Mouse (Mus musculus) cerebellum, postnatal 10 days (tissue): ENCODE results near the gene Nudc.
"Not testable (repeated sequence)": the region's sequence is repeated elsewhere in the genome, so short reads cannot be mapped to it uniquely, and the experiment has no call there.

Experiments
- DNase-seq, 2 experiments: peaks; one replicate each; pipeline ENCODE4 v3.0.0; 2021; ENCODE audit warnings: mixed read lengths in 2 of 2

Nudc gene

GRCm38 (mm10) chr4:133536081-133536480, 9.7 kb downstream of the Nudc start:
- no peak for DNase-seq

GRCm38 (mm10) chr4:133532777-133533176, 13.0 kb downstream of the Nudc start:
- no peak for DNase-seq

- no peak for DNase-seq
These were observed 18.0 kb downstream of the Nudc start for GRCm38 (mm10) chr4:133527788-133528187.

- DNase-seq, result no peak
These were observed 24.3 kb downstream of the Nudc start for GRCm38 (mm10) chr4:133521502-133521901.

GRCm38 (mm10) chr4:133519369-133519665, 26.5 kb downstream of the Nudc start:
- peak; percentile 49 to 52 for DNase-seq

- no peak for DNase-seq
These were observed 27.0 kb downstream of the Nudc start, which contains the start of gene Kdf1 for GRCm38 (mm10) chr4:133518601-133519368. Kdf1 (plus strand) TSS chr4:133518963.

GRCm38 (mm10) chr4:133512972-133513371, 32.8 kb downstream of the Nudc start:
- peak; percentile 90 to 92 for DNase-seq

- not testable (repeated sequence) for DNase-seq
These were observed 33.3 kb downstream of the Nudc start for GRCm38 (mm10) chr4:133512511-133512910.

- peak in 1 of 2 experiments; percentile 44 for DNase-seq
These were observed 34.7 kb downstream of the Nudc start for GRCm38 (mm10) chr4:133511050-133511449.

GRCm38 (mm10) chr4:133508990-133509389, 36.8 kb downstream of the Nudc start:
- peak; percentile 92 to 95 for DNase-seq

- DNase-seq, result peak in 1 of 2 experiments; percentile 7
These were observed 39.2 kb downstream of the Nudc start for GRCm38 (mm10) chr4:133506573-133506972.

- DNase-seq, result peak; percentile 44 to 54
These were observed 40.9 kb downstream of the Nudc start for GRCm38 (mm10) chr4:133504755-133505485.

GRCm38 (mm10) chr4:133504300-133504699, 41.5 kb downstream of the Nudc start:
- DNase-seq, result peak in 1 of 2 experiments; percentile 11

- no peak for DNase-seq
These were observed 44.3 kb downstream of the Nudc start for GRCm38 (mm10) chr4:133501514-133501913.

GRCm38 (mm10) chr4:133498160-133498724, 47.6 kb downstream of the Nudc start, which contains the start of gene Trnp1:
Trnp1 (minus strand) TSS chr4:133498550.
- peak; percentile 90 to 93 for DNase-seq

GRCm38 (mm10) chr4:133497461-133498159, 48.2 kb downstream of the Nudc start:
- DNase-seq, result peak; percentile 63 to 70

- peak; percentile 45 to 51 for DNase-seq
These were observed 48.9 kb downstream of the Nudc start for GRCm38 (mm10) chr4:133496738-133497445.

- DNase-seq, result peak; percentile 86
These were observed 50.1 kb downstream of the Nudc start for GRCm38 (mm10) chr4:133495711-133496110.

GRCm38 (mm10) chr4:133494867-133495266, 50.9 kb downstream of the Nudc start:
- DNase-seq, result no peak

- DNase-seq, result peak; percentile 95 to 98
These were observed 51.4 kb downstream of the Nudc start for GRCm38 (mm10) chr4:133494432-133494831.

- no peak for DNase-seq
These were observed 51.9 kb downstream of the Nudc start for GRCm38 (mm10) chr4:133493895-133494294.

GRCm38 (mm10) chr4:133491800-133492199, 54.0 kb downstream of the Nudc start:
- DNase-seq, result peak in 1 of 2 experiments; percentile 5
